Mouse (Mus musculus): ENCODE measurements around the gene Gm17364. TPM values are rescaled to one million over a fixed set of nuclear protein-coding genes. Genes with fewer than 3 reads are reported as not detected.

Gm17364 gene
- total RNA-seq (2023; ENCODE audit: inconsistent age): not detected in 4 replicates

GRCm38 (mm10) chr13:41273927-41274650 lies at the start of gene Gm17364:
Gene Gm17364, minus strand, starts transcription at chr13:41273977.

DNA sequence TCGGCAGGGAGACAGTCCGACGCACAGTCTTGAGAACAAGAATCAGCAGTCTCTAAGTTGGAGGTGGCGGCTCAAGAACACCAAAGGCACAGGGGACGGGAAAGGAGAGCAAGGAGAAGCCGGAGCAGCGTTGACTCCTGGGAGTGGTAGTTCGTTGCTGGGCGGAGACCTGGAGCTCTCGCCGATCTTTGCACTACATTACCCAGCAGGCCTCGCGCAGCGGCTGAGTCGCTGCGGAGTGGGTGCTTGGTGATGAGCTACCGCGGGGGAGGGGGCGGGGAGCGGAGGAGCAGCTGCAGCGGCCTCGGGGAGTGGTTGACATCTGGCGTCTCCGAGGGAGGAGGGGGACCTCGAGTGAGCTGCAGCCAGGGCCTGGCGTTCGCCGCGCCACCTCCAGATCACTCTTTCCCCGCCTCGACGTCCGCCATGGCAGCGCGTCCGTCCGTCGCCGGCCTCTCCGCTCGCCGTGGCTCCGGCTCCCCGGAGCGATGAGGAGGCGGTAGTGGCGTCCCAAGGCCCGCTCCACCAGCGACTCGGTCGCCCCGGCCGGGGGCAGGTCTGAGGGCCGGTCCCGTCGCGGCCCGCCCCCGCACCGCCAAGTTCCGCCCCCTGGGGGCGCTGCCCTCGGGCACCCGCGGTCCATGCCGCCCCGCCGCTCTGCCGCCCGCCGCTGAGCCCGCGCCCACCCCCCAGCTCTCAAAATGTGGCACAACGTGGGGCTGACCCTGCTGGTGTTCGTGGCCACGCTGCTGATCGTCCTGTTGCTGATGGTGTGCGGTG lies 24.0 kb downstream of the Gm17364 start, which contains the start of gene Smim13:
Gene Smim13, plus strand, starts transcription at position 307 of the 780 bp plus-strand sequence.

Other genes with a start within 250 kb of the Gm17364 start
- gene Mak, start 194.3 kb downstream of the Gm17364 start, total RNA-seq (2023; ENCODE audit: inconsistent age): not detected in 4 replicates
- gene Gcm2, start 162.9 kb downstream of the Gm17364 start, total RNA-seq (2023; ENCODE audit: inconsistent age): 0.18 to 0.36 TPM in 2 of 4 replicates, not detected in the others
- gene Sycp2l, start 159.7 kb downstream of the Gm17364 start, total RNA-seq (2023; ENCODE audit: inconsistent age): not detected in 4 replicates
- gene Elovl2, start 53.6 kb downstream of the Gm17364 start, total RNA-seq (2023; ENCODE audit: inconsistent age): not detected in 4 replicates
- 3.8 to 4.9 TPM (median 4.6 TPM) in 4 replicates for gene Smim13, start 24.1 kb downstream of the Gm17364 start, total RNA-seq (2023; ENCODE audit: inconsistent age)
- gene Nedd9, start 213.4 kb upstream of the Gm17364 start, total RNA-seq (2023; ENCODE audit: inconsistent age): 299 to 353 TPM (median 330 TPM) in 4 replicates

All from B cell, adult (primary cell).